Mouse (Mus musculus): ENCODE data around the gene Vmn1r74. TPM values are rescaled to one million over a fixed set of nuclear protein-coding genes. Genes with fewer than 3 reads are reported as not detected.
"Not testable (repeated sequence)": the region's sequence is repeated elsewhere in the genome, so short reads cannot be mapped to it uniquely, and the experiment has no call there.

Vmn1r74 gene
- total RNA-seq (2022) = not detected

DNA sequence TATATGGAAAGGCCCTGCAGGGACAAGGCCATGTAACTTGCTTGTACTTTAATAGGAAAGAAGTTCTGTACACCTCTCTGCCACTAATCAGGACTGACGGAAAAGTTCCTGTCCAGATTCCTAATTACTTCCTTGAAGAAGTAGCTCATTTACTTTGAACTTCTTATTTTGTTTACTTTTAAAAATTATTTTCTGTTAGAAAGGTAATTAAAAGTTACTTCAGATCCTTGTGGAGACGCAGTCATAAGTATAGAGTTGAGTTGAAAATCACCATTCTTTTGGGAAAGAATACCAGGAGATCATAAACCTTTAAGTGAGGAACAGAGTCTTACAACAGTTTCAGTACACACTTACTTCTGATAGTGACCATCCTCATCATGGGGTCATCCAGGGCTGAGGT lies at the start of gene Vmn1r74:
Gene Vmn1r74, plus strand, starts transcription at position 301 of the 400 bp plus-strand sequence.
- no peak for DNase-seq (ENCODE audit: low spot score in 2 of 2)

- no peak for DNase-seq (ENCODE audit: low spot score in 2 of 2)
Measured at GRCm38 (mm10) chr7:11813751-11814150, 20.0 kb upstream of the Vmn1r74 start.

DNA sequence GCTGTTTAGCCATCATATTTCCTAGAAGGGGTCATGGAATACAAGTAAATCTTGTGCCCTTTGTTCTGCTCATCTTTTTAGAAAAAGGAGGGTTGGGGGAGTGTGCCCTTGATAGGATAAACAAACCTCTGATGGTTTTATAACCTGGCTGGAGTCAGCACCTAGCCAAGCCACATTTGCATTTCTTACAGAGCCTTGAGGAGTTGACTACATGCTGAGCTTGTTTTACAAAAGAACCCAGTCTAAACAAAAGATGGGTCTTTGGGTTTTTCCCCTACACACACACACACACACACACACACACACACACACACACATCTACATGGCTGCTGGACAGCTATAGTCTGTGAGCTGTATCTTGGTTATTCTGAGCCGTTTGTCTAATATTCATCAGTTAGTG lies 11.6 kb upstream of the Vmn1r74 start:
- no peak for DNase-seq (ENCODE audit: low spot score in 2 of 2)

DNA sequence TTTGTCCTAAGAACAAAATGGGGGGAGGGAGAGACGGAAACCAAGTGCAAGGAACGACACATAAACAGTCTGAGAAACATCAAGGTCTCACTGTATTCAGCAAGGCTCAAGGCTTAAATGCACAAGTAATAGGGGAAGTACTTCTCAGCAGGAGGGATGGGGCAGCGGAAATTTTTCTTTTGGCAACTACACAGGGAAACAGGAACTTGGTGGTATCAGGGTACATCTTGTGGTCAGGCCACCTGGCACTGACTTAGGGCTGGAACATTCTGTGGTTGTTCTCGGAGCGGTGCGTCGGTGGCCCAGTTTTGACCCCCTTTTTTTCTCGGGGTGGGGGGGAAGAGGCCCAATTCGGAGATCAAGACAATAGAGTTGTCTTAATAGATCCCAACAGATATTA lies 10.5 kb upstream of the Vmn1r74 start:
- not testable (repeated sequence) for DNase-seq (ENCODE audit: low spot score in 2 of 2)

DNA sequence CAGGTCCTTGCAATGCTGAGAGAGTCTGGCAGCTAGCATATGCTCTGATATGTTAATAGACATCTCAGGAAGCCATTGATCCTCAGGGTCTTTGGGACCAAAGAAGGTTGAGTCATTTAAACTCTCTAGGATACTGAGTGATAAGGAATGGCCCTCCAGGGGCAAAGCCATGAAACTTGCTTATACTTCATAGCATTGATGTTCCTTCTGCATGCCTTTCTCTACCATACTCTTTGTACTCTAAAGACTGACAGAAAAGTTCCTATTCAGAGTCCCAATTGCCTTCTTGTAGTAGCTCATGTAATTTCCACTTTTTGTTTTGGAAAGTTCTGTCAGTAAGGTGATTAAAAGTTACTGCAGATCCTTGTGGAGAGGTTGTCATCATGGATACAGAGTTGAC lies 40.5 kb downstream of the Vmn1r74 start, which contains the start of gene Vmn1r75:
Gene Vmn1r75, plus strand, starts transcription at position 301 of the 400 bp plus-strand sequence.
- DNase-seq (ENCODE audit: low spot score in 2 of 2) = no peak

Other genes starting within 250 kb of the Vmn1r74 start
- gene Zscan4-ps3, start 224.7 kb upstream of the Vmn1r74 start, total RNA-seq (2022) = not detected
- gene Vmn1r72, start 153.8 kb upstream of the Vmn1r74 start, total RNA-seq (2022) = not detected
- not detected for gene Vmn1r73, start 103.7 kb upstream of the Vmn1r74 start, total RNA-seq (2022)
- not detected for gene Vmn1r75, start 40.6 kb downstream of the Vmn1r74 start, total RNA-seq (2022)
- not detected for gene Vmn1r76, start 104.2 kb downstream of the Vmn1r74 start, total RNA-seq (2022)
- gene Vmn1r77, start 202.8 kb downstream of the Vmn1r74 start, total RNA-seq (2022) = not detected

All from left cerebral cortex, adult 8-10 months (tissue).